Mouse (Mus musculus): ENCODE results near the gene Apba3. TPM values are rescaled to one million over a fixed set of nuclear protein-coding genes. Genes with fewer than 3 reads are reported as not detected.
"Not testable (repeated sequence)": the region's sequence is repeated elsewhere in the genome, so short reads cannot be mapped to it uniquely, and the experiment has no call there.

The Apba3 gene
- 71.4 TPM for polyA plus RNA-seq (2021)

DNA sequence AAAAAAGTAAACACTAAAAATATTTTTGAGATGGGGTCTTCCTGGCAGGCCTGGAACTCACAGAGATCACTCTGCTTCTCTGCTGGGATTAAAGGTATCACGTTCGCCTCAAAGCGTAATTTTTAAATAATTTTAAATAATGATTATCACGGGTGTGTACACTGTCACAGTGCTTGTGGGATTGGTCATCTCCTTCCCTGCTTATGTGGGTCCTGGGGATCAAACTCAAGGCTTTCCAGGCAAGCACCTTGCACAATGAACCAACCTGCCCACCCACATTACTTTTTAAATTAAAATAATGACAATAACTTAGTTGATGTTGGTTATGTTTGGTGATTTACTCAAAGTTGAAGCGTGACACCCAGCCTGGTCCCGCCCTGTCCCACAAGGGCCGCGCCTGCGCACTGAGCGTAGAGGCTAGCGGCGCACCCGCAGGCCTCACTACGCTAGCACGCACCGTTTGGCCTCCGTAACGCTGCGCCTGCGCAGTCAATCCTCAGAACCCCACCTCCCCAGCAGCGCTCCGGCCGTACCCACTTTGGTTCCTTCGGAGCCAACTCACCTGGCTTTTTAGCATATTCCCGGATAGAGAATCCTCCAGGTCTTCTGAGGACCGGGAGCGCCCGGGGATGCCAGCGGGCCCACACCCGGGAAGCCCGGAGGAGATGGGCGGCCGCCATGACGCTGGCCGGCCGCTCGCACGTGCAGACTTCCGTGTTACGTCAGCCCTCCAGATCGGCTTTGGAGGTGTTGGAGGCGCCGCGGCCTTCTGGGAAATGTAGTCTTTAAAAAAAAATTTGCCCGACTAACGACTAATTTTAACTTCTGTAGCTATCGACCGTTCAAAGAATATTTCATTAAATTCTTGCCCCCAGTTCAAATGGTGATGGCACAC lies at the start of gene Apba3, which contains the start of gene Mrpl54:
Gene Apba3, plus strand, starts transcription at position 750 of the 895 bp plus-strand sequence.
Gene Mrpl54, minus strand, starts transcription at position 724 of the 895 bp plus-strand sequence.
- CTCF ChIA-PET = interaction anchor here (0.7 to 1.4 kb wide), 5 partner anchors 12 to 26 kb away, joined by 3 to 6 read pairs (median 3); no protein-coding TSS in a partner anchor
- POLR2A ChIA-PET = interaction anchor here (0.6 kb wide), 1 partner anchor 1190 kb away, joined by 5 read pairs; no protein-coding TSS in a partner anchor
- in situ Hi-C loops (cut with MboI; ENCODE audit: low pct_unique_long_range_greater_than_20kb) = no loop called here
- DNase-seq (ENCODE audit: low read depth, low spot score) (peak; percentile 66), ATAC-seq (peak; percentile 63)
- no peak for TF ChIP-seq CTCF (IDR thresholded peaks at IDR 0.05)
- no peaks in the 10 kb centered on the region for H3K27me3 ChIP-seq

DNA sequence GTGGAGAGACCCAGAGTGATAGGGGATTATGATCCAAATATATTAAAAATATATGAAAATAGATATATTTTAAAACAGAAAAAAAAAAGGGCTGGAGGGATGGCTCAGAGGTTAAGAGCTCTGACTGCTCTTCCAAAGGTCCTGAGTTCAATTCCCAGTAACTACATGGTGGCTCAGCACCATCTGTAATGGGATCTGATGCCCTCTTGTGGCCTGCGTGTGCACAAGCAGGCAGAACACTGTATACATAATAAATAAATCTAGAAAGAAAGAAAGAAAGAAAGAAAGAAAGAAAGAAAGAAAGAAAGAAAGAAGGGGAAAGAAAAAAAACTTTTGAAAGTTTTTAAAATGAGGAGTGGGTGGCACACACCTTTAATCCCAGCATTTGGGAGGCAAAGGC lies 49.5 kb upstream of the Apba3 start:
- CTCF ChIA-PET = interaction anchor here (0.6 to 4.8 kb wide), 13 partner anchors 8 to 26 kb away, joined by 3 to 23 read pairs (median 6); partner anchors contain the start of gene Nmrk2
- in situ Hi-C loops (cut with MboI; ENCODE audit: low pct_unique_long_range_greater_than_20kb); ATAC-seq; DNase-seq (ENCODE audit: low read depth, low spot score); H3K27me3 ChIP-seq: not testable (repeated sequence)
- POLR2A ChIA-PET = interaction anchor here (0.8 to 2.2 kb wide), 3 partner anchors 9 to 22 kb away, joined by 3 to 4 read pairs (median 4); partner anchors contain the start of gene Zfr2

DNA sequence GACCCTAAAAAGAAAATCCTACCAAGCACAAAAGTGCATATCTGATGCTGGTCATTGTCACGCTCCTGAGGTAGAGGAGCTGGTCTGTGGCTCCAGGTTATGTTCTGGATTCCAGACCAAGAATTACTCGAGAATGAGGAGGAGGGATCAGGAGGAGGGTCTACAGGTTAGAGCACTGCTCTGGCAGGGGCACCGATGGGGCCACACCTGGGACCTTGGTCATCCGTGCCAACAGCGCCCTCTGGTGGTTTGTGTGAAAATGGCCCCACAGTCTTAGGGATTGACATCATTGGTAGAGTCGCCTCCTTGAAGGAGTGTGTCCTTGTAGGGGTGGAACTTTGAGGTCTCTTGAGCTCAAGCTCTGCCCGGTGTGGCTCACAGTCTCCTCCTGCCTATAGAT lies 48.8 kb upstream of the Apba3 start:
- ATAC-seq (peak; percentile 73), DNase-seq (ENCODE audit: low read depth, low spot score) (no peak)
- no peak for TF ChIP-seq CTCF (IDR thresholded peaks at IDR 0.05)
- CTCF ChIA-PET = interaction anchor here (0.6 to 4.8 kb wide), 12 partner anchors 8 to 26 kb away, joined by 3 to 23 read pairs (median 6); partner anchors contain the start of gene Nmrk2
- in situ Hi-C loops (cut with MboI; ENCODE audit: low pct_unique_long_range_greater_than_20kb) = no loop called here
- POLR2A ChIA-PET = interaction anchor here (0.9 to 2.2 kb wide), 3 partner anchors 10 to 26 kb away, joined by 3 to 4 read pairs (median 4); no protein-coding TSS in a partner anchor
- no peaks in the 10 kb centered on the region for H3K27me3 ChIP-seq

DNA sequence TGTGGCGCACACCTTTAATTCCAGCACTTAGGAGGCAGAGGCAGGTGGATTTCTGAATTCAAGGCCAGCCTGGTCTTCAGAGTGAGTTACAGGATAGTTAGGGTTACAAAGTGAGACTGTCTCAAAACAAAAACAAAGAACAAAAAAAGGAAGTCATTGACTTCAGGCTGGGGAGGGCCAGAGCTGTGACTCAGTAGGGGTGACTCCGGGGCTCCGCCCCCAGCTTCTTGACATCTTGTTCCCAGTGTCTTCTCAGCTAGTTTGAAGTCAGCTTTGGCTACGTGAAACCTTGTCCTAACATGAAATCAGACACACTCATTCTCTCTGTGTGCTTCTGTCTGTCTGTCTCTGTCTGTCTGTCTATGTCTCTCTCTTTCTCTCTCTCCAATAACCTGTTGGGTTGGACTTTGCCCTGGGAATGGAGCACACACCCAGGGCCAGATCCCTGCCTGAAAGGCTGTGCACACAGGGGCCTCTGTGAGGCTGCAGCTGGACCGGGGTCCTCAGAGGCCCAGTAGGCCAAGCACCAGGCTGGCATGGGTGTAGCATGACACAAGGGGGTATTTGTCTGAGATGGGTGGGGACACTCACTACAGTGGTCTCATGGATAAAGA lies 45.3 kb upstream of the Apba3 start:
- ATAC-seq (no peak), DNase-seq (ENCODE audit: low read depth, low spot score) (no peak)
- ChIA-PET POLR2A (no interaction called here), CTCF (interaction anchor here (1.6 kb wide), 1 partner anchor 37 kb away, joined by 4 read pairs; no protein-coding TSS in a partner anchor)
- H3K27me3 ChIP-seq = no peaks in the 10 kb centered on the region
- in situ Hi-C loops (cut with MboI; ENCODE audit: low pct_unique_long_range_greater_than_20kb) = no loop called here
- no peak for TF ChIP-seq CTCF (IDR thresholded peaks at IDR 0.05)

DNA sequence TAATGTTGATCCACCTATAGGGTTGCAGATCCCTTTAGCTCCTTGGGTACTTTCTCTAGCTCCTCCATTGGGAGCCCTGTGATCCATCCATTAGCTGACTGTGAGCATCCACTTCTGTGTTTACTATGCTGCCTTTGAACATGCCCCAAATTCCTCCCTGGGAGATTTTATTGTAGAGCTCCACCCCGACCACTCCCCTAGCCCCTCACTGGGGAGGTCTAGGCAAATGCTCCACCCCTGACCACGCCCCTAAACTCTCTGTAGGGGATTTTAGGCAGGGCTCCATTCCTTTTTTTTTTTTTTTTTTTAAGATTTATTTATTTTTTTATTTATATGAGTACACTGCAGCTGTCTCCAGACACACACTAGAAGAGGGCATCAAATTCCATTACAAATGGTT lies 43.0 kb upstream of the Apba3 start:
- DNase-seq (ENCODE audit: low read depth, low spot score); in situ Hi-C loops (cut with MboI; ENCODE audit: low pct_unique_long_range_greater_than_20kb); H3K27me3 ChIP-seq; ATAC-seq: not testable (repeated sequence)
- CTCF ChIA-PET = interaction anchor here (0.9 to 3.2 kb wide), 3 partner anchors 25 to 96 kb away, joined by 3 to 8 read pairs (median 7); no protein-coding TSS in a partner anchor
- POLR2A ChIA-PET = interaction anchor here (1.3 to 1.4 kb wide), 2 partner anchors 10 to 30 kb away, joined by 3 to 8 read pairs; no protein-coding TSS in a partner anchor

DNA sequence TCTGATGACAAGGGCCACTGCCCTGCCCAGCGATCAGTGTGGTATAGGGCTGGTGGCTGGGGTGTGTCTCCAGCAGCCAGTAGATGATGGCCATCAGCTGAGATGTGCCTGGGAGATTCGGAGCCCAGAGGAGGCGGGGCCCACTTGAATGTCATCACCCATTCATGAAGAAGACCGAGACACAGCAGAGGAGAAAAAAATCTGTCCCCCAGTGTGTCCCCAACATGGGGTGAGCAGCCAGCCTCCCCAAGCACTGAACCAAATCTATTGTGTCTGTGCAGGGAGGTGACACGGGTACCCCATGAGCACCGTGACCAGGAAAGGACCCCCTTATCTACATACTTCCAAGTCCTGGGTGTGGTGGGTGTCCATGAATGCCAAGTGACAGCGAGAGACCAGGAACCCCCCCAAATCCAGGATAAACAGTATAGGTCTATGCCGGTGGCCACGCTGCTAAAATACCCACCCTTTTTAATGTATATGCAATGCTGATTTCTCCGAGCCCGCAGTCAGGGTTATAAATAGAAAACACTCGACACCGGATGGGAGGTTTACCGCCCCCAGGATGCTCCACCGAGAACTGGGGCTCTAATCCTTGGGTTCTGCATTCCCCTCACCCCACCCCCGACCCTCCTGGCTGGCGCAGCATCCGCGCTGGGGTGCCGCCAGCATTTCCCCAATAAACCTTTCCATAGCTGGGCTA lies 36.9 kb upstream of the Apba3 start:
- no peak for ATAC-seq
- DNase-seq (ENCODE audit: low read depth, low spot score) = no peak
- peaks cover 2% of the 10 kb centered on the region for H3K27me3 ChIP-seq
- in situ Hi-C loops (cut with MboI; ENCODE audit: low pct_unique_long_range_greater_than_20kb) = no loop called here
- ChIA-PET CTCF (no interaction called here), POLR2A (interaction anchor here (1.1 kb wide), 1 partner anchor 19 kb away, joined by 3 read pairs; no protein-coding TSS in a partner anchor)
- no peak for TF ChIP-seq CTCF (IDR thresholded peaks at IDR 0.05)

DNA sequence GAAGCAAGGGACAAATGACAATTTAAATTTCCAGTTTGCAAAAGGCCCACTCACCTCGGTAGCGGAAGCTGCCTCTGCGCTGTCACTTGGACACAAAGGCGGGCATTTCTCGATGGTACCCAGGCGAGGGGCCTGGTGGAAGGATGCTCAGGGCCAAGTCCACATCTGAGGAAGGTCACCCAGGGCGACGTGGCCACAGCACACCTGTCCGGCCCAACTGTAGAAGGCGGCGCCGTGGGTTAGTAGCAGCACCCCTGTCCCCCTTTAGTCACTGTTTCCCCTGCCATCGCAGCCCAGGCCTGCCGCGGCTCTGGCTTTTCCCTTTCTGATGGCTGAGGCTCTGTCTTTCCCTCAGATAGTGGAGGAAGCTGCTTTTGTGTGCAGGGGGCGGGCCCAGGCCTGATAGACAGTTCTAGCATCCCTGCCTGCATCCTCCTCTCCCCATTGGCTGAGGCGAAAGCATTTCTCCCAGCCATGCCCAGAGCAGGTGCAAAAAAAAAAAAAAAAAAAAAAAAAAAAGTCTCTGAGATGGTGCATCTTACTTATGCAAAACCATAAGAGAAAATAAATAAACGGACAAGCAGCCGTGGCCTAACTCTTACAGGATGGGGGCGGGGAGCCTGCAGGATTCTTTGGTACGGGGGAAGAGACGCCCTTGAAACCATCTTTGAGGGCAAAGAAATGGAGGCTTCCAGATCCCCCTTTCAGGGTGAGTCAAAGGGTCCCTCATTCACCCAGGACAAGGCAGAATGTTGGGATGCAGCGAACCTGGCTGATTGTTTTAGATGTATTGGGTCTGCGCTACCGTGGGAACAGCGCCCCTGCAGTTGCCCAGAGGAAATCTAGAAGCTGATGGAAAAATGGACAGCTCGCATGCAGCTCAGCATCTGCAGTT lies 36.1 kb upstream of the Apba3 start, which contains the start of gene Atcay:
Gene Atcay, minus strand, starts transcription at position 396 of the 895 bp plus-strand sequence.
- ATAC-seq (no peak), DNase-seq (ENCODE audit: low read depth, low spot score) (no peak)
- POLR2A ChIA-PET = interaction anchor here (1.1 to 1.5 kb wide), 2 partner anchors 20 to 38 kb away, joined by 3 to 4 read pairs; no protein-coding TSS in a partner anchor
- CTCF ChIA-PET = no interaction called here
- TF ChIP-seq CTCF (IDR thresholded peaks at IDR 0.05) = no peak
- in situ Hi-C loops (cut with MboI; ENCODE audit: low pct_unique_long_range_greater_than_20kb) = no loop called here
- H3K27me3 ChIP-seq = peaks cover 2% of the 10 kb centered on the region

DNA sequence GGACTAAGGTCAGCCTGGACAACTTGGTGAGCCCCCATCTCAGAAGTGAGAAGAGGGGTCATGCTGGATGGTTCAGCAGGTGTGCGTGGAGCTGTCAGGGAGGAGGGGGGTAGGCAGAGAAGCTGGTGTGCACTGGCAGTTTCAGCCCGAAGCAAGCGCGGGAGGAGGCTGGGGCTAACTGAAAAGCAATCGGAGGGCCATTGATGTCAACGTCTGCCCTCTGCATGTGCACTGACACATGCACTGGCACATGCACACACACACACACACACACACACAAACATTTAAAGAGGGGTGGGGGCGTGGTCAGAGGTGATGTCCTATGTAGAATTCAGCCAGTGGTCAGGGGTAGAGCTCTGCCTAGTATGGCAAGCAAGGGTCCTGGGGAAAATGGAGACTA lies 35.3 kb upstream of the Apba3 start:
- ChIA-PET CTCF (no interaction called here), POLR2A (interaction anchor here (0.6 to 1.5 kb wide), 3 partner anchors 21 to 1091 kb away, joined by 3 to 5 read pairs (median 4); no protein-coding TSS in a partner anchor)
- in situ Hi-C loops (cut with MboI; ENCODE audit: low pct_unique_long_range_greater_than_20kb) = no loop called here
- ATAC-seq = no peak
- DNase-seq (ENCODE audit: low read depth, low spot score) = no peak
- TF ChIP-seq CTCF (IDR thresholded peaks at IDR 0.05) = no peak
- peaks cover 2% of the 10 kb centered on the region for H3K27me3 ChIP-seq

Measured in Patski (cell line).